Mouse (Mus musculus): ENCODE data around the gene Dazl. TPM values are rescaled to one million over a fixed set of nuclear protein-coding genes. Genes with fewer than 3 reads are reported as not detected.
A peak's percentile ranks its signal among the peaks of the same experiment; 100 is the strongest.

Gene Dazl
- total and polyA plus RNA-seq, 2 experiments from 2014 or later, result 0.31 to 0.48 TPM

GRCm38 (mm10) chr17:50300171-50300841, 6.9 kb upstream of the Dazl start:
- H3K4me3 ChIP-seq (ENCODE audit: low read depth, low read length), result no peak overlapping the region
- no peak for DNase-seq (ENCODE audit: low spot score)
- H3K4me1 ChIP-seq (ENCODE audit: control insufficient read depth, insufficient read depth), result no peaks in the 10 kb centered on the region
- TF ChIP-seq CTCF (IDR thresholded peaks at IDR 0.05; ENCODE audit: low read depth) (no peak), EP300 (IDR thresholded peaks at IDR 0.05; ENCODE audit: low read depth) (no peak)
- H3K9me3 ChIP-seq (replicated peaks; ENCODE audit: control insufficient read depth, low read length), result no peaks in the 10 kb centered on the region
- H3K9ac ChIP-seq (replicated peaks; ENCODE audit: low read depth, low read length), result no peak overlapping the region
- no peaks in the 10 kb centered on the region for H3K36me3 ChIP-seq (replicated peaks; ENCODE audit: control insufficient read depth, insufficient read depth, low read length)
- H3K4me2 ChIP-seq (ENCODE audit: low read depth, low read length), result no peak overlapping the region
- H3K27me3 ChIP-seq (ENCODE audit: control insufficient read depth, insufficient read depth, low read length), result no peaks in the 10 kb centered on the region
- no peak for ATAC-seq (ENCODE audit: insufficient read depth, low read depth)
- 69% methylated on average over 11 of the region's 11 CpGs for WGBS
- no peak overlapping the region for H3K27ac ChIP-seq (ENCODE audit: low read depth)

DNA sequence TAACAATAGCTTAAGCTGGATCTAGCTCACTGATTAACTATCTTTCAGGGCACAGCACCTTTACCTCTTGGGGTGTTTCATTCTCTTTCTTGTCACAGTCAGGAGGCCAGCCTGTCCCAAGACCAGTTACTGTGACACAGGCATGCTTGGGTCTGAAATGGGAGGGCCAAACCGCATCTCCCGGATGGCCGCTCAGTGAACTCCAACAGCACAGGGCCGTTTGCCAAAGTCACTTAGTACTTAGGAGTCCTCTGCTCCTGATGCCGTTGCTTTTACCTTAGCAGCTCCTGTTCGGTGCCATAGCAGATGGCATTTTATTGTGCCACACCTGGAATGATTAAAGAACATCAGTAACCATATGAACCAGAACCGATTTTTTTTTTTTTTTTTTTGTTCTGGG, 5.4 kb upstream of the Dazl start:
- Histone ChIP-seq H3K9ac (replicated peaks; ENCODE audit: low read depth, low read length) (no peak overlapping the region), H3K4me3 (ENCODE audit: low read depth, low read length) (no peak overlapping the region), H3K4me2 (ENCODE audit: low read depth, low read length) (no peak overlapping the region), H3K27ac (ENCODE audit: low read depth) (no peak overlapping the region), H3K9me3 (replicated peaks; ENCODE audit: control insufficient read depth, low read length) (peaks cover 1% of the 10 kb centered on the region; the same call in 1 of the 2 replicates), H3K4me1 (ENCODE audit: control insufficient read depth, insufficient read depth) (no peaks in the 10 kb centered on the region), H3K36me3 (replicated peaks; ENCODE audit: control insufficient read depth, insufficient read depth, low read length) (no peaks in the 10 kb centered on the region), H3K27me3 (ENCODE audit: control insufficient read depth, insufficient read depth, low read length) (no peaks in the 10 kb centered on the region)
- ATAC-seq (ENCODE audit: insufficient read depth, low read depth) (no peak), DNase-seq (ENCODE audit: low spot score) (no peak)
- TF ChIP-seq CTCF (IDR thresholded peaks at IDR 0.05; ENCODE audit: low read depth) (no peak), EP300 (IDR thresholded peaks at IDR 0.05; ENCODE audit: low read depth) (no peak)
- 59% methylated on average over 7 of the region's 7 CpGs for WGBS

DNA sequence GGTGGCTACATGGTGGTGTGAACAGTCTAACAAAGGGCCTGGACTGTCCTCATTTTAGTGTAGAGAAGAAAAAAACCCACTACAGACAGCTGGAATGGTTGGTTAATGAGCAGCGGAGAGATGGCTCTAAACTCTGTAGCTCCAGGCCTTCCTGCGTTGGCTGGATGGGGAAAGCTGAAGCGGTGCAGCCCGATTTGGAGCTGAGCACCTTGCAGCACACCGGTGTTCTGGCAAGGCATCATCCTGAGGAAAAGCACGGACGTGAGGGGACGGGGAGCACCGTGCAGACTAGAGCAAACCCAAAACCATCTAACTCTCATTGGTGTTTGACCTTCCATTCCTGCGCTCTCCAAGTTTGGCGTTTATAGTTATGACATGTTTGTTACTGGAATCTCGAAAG, 1.3 kb upstream of the Dazl start:
- ATAC-seq (ENCODE audit: insufficient read depth, low read depth) (no peak), DNase-seq (ENCODE audit: low spot score) (no peak)
- Histone ChIP-seq H3K27ac (ENCODE audit: low read depth) (no peak overlapping the region), H3K27me3 (ENCODE audit: control insufficient read depth, insufficient read depth, low read length) (no peaks in the 10 kb centered on the region), H3K4me2 (ENCODE audit: low read depth, low read length) (no peak overlapping the region), H3K9ac (replicated peaks; ENCODE audit: low read depth, low read length) (no peak overlapping the region), H3K4me3 (ENCODE audit: low read depth, low read length) (no peak overlapping the region), H3K4me1 (ENCODE audit: control insufficient read depth, insufficient read depth) (no peaks in the 10 kb centered on the region), H3K36me3 (replicated peaks; ENCODE audit: control insufficient read depth, insufficient read depth, low read length) (no peaks in the 10 kb centered on the region), H3K9me3 (replicated peaks; ENCODE audit: control insufficient read depth, low read length) (peaks cover 9% of the 10 kb centered on the region; the same call in 1 of the 2 replicates)
- TF ChIP-seq CTCF (IDR thresholded peaks at IDR 0.05; ENCODE audit: low read depth) (no peak), EP300 (IDR thresholded peaks at IDR 0.05; ENCODE audit: low read depth) (no peak)
- WGBS, result 86% methylated on average over 12 of the region's 12 CpGs

DNA sequence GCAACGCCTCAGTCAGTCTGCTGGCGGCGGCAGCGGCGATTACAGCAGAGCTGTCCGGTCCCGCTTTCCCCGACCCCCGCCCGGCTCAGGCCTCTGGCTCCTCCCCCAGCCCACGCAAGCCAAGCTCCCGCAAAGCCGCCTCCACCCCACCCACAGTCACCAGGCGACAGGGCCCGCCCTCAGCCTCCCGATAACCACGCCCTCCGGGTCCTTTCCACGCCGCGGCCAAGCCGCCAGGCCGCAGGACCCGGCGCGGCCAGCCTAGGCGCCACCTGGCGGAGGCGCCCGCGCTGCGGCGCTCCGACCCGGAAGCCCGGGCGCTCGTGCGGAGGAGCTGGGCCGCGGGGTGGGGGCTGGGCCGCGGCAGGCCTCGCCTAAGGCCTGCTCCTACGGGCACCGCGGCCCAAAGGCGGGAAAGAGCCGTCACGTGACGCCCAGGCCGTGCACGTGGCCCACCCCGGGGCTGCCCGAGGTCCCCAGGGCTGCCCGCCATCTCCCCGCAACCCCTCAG, 720 bp downstream of the Dazl start:
- Histone ChIP-seq H3K4me3 (ENCODE audit: low read depth, low read length) (peak overlapping the region; percentile 54), H3K4me1 (ENCODE audit: control insufficient read depth, insufficient read depth) (0 out of 2 replicates have a peak, but pooled peaks cover under 1% of the 10 kb centered on the region), H3K9ac (replicated peaks; ENCODE audit: low read depth, low read length) (peak overlapping the region; percentile 55), H3K9me3 (replicated peaks; ENCODE audit: control insufficient read depth, low read length) (peaks cover 9% of the 10 kb centered on the region; the same call in 1 of the 2 replicates), H3K27ac (ENCODE audit: low read depth) (peak overlapping the region; percentile 69), H3K36me3 (replicated peaks; ENCODE audit: control insufficient read depth, insufficient read depth, low read length) (no peaks in the 10 kb centered on the region), H3K27me3 (ENCODE audit: control insufficient read depth, insufficient read depth, low read length) (no peaks in the 10 kb centered on the region), H3K4me2 (ENCODE audit: low read depth, low read length) (peak overlapping the region; percentile 70)
- DNase-seq (ENCODE audit: low spot score) (peak; percentile 87), ATAC-seq (ENCODE audit: insufficient read depth, low read depth) (peak; percentile 98)
- TF ChIP-seq EP300 (IDR thresholded peaks at IDR 0.05; ENCODE audit: low read depth) (no peak), CTCF (IDR thresholded peaks at IDR 0.05; ENCODE audit: low read depth) (peak; percentile 35)
- WGBS, result 8% methylated on average over 46 of the region's 57 CpGs

GRCm38 (mm10) chr17:50291485-50292200, 1.8 kb downstream of the Dazl start:
- peak; percentile 79 for DNase-seq (ENCODE audit: low spot score)
- 14% methylated on average over 3 of the region's 3 CpGs for WGBS

More at GRCm38 (mm10) chr17:50291485-50292200, 1.8 kb downstream of the Dazl start:
- Histone ChIP-seq H3K36me3 (replicated peaks; ENCODE audit: control insufficient read depth, insufficient read depth, low read length) (no peaks in the 10 kb centered on the region), H3K4me3 (ENCODE audit: low read depth, low read length) (no peak overlapping the region), H3K4me2 (ENCODE audit: low read depth, low read length) (no peak overlapping the region), H3K4me1 (ENCODE audit: control insufficient read depth, insufficient read depth) (0 out of 2 replicates have a peak, but pooled peaks cover 3% of the 10 kb centered on the region), H3K9me3 (replicated peaks; ENCODE audit: control insufficient read depth, low read length) (peaks cover 9% of the 10 kb centered on the region; the same call in 1 of the 2 replicates), H3K27ac (ENCODE audit: low read depth) (no peak overlapping the region), H3K9ac (replicated peaks; ENCODE audit: low read depth, low read length) (no peak overlapping the region), H3K27me3 (ENCODE audit: control insufficient read depth, insufficient read depth, low read length) (no peaks in the 10 kb centered on the region)
- ATAC-seq (ENCODE audit: insufficient read depth, low read depth), result no peak
- TF ChIP-seq CTCF (IDR thresholded peaks at IDR 0.05; ENCODE audit: low read depth) (peak; percentile 73), EP300 (IDR thresholded peaks at IDR 0.05; ENCODE audit: low read depth) (no peak)

Data from heart, postnatal 0 days (tissue).